Mouse (Mus musculus) embryonic fibroblast, embryonic 13.5 days (primary cell): ENCODE measurements around the gene Kbtbd3.

Source experiments
- CTCF ChIP-seq: IDR thresholded peaks from 2 replicates; pipeline ENCODE4 v1.5.1; 2011; ENCODE audit warnings: mild to moderate bottlenecking, control low read depth, low read length, moderate library complexity, borderline replicate concordance; ENCODE audit not compliant: insufficient read depth
- POLR2A ChIP-seq: IDR thresholded peaks from 2 replicates; pipeline ENCODE4 v1.6.1; 2011; ENCODE audit warnings: low read depth, mild to moderate bottlenecking, control low read depth, low read length, moderate library complexity

DNA sequence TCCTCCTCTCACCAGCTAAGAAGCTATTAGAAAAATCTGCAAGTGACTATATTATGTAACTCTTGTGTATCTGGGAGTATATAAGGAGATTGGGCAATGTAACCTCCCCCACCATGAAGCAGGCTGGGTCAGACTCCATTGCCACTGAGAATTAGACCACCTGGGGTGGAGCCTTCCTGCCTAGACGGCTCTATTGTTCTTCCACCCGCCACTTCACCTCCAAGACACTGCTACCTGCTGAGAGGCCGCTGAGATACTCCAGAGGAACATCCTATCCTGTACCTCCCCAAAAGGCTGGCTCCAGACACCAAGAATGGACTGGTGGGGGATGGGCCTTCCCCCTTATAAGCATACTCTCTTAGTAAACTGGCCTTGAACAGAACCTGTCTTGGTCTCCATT, 25.8 kb upstream of the Kbtbd3 start:
- no peak for TF ChIP-seq POLR2A
- no peak for TF ChIP-seq CTCF
